Mouse (Mus musculus): Measurements from ENCODE around the gene Ccdc6. TPM values are rescaled to one million over a fixed set of nuclear protein-coding genes. Genes with fewer than 3 reads are reported as not detected.

Gene Ccdc6
- total RNA-seq, 1 experiment = 21.3 TPM

DNA sequence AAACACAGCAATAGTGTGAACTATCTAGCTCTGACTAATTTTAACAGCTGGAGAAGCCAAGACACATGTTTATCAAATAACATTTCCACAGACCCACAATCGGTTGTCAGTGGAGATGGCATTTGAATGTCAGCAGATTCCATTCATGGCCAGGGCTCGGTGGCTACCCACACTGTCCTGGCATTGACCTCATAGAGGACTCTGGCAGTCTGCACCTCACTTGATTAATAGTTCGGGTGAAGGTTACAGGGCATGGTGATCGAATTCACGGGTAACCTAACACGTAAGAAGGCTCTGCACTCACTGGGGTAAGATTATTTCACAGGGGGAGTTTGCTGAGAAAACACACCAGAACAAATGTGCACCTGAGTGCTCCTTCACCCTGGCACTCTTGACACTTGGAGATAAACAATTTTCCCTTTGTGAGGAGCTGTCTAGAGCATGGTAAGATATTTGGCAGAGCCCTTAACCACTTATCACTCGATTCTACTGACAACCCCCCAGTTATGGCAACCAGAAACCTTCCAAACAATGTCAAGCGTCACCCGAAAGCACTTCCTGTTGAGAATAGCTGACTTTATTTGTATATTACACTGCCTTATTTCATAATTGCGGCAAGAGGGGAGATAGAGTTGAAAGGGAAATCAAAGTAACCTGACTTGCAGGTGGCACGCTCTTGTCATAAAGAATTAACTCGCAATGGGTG, 11.5 kb upstream of the Ccdc6 start:
- H3K9me3 ChIP-seq (ENCODE audit: control insufficient read depth, insufficient read depth, low read depth, low read length) = no peaks in the 10 kb centered on the region
- DNase-seq (ENCODE audit: low read depth, low spot score) = no peak
- no peak overlapping the region for H3K4me3 ChIP-seq (ENCODE audit: insufficient read depth in 1 of 2, low read depth in 1 of 2, low read length in 2 of 2, poor library complexity in 1 of 2, severe bottlenecking in 1 of 2)
- H3K9ac ChIP-seq (ENCODE audit: insufficient read depth, low read depth, low read length, poor library complexity, severe bottlenecking) = no peak overlapping the region
- H3K36me3 ChIP-seq (ENCODE audit: control insufficient read depth, insufficient read depth, low read length, poor library complexity, severe bottlenecking) = no peaks in the 10 kb centered on the region
- TF ChIP-seq CHD2 (IDR thresholded peaks at IDR 0.05; ENCODE audit: low read depth, low read length) = no peak
- no peak for TF ChIP-seq ZNF384 (IDR thresholded peaks at IDR 0.05; ENCODE audit: low read depth, low read length)
- TF ChIP-seq ZC3H11A (IDR thresholded peaks at IDR 0.05; ENCODE audit: borderline replicate concordance, low read depth, low read length) = no peak
- TF ChIP-seq HCFC1 (IDR thresholded peaks at IDR 0.05; ENCODE audit: borderline replicate concordance, insufficient read depth, low read length) = no peak
- no peak for TF ChIP-seq MAFK (IDR thresholded peaks at IDR 0.05; ENCODE audit: insufficient read depth, low read depth, low read length)
- no peaks in the 10 kb centered on the region for H3K4me1 ChIP-seq (ENCODE audit: control insufficient read depth in 2 of 2, insufficient read depth in 2 of 2, low read length in 2 of 2, poor library complexity in 1 of 2)
- in situ Hi-C loops (cut with MboI; ENCODE audit: low sequenced_read_pairs in 2 of 2, unreplicated experiment in 2 of 2) = no loop called here
- no peak overlapping the region for H3K27ac ChIP-seq (ENCODE audit: insufficient read depth, low read depth, low read length, poor library complexity, severe bottlenecking)

DNA sequence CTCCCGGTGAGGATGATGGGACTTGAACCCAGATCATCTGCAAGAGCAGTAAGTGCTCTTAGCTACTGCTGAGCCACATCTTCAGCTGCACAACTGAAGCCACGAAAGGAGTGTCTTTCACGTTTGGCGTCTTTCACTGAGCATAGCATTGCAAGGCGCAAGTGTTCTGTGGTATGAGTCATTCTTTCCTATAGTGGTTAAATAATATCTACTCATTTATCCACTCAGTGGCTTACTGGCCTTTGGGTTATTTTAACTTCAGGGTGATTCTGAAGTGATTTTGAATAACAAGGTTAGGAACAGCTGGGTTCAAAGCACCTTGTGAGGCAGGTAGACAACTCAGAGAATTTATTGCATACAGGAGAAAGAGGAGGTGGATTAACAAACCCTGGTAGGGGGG, 8.1 kb upstream of the Ccdc6 start:
- Histone ChIP-seq H3K27ac (ENCODE audit: insufficient read depth, low read depth, low read length, poor library complexity, severe bottlenecking) (no peak overlapping the region), H3K9me3 (ENCODE audit: control insufficient read depth, insufficient read depth, low read depth, low read length) (no peaks in the 10 kb centered on the region), H3K4me1 (ENCODE audit: control insufficient read depth in 2 of 2, insufficient read depth in 2 of 2, low read length in 2 of 2, poor library complexity in 1 of 2) (peaks cover 3 to 6% of the 10 kb centered on the region in 2 experiments; a peak in 3 of 4 replicates), H3K9ac (ENCODE audit: insufficient read depth, low read depth, low read length, poor library complexity, severe bottlenecking) (no peak overlapping the region), H3K36me3 (ENCODE audit: control insufficient read depth, insufficient read depth, low read length, poor library complexity, severe bottlenecking) (no peaks in the 10 kb centered on the region), H3K4me3 (ENCODE audit: insufficient read depth in 1 of 2, low read depth in 1 of 2, low read length in 2 of 2, poor library complexity in 1 of 2, severe bottlenecking in 1 of 2) (no peak overlapping the region)
- no peak for DNase-seq (ENCODE audit: low read depth, low spot score)
- in situ Hi-C loops (cut with MboI; ENCODE audit: low sequenced_read_pairs in 2 of 2, unreplicated experiment in 2 of 2) = no loop called here
- TF ChIP-seq MAFK (IDR thresholded peaks at IDR 0.05; ENCODE audit: insufficient read depth, low read depth, low read length) = no peak
- no peak for TF ChIP-seq CHD2 (IDR thresholded peaks at IDR 0.05; ENCODE audit: low read depth, low read length)
- TF ChIP-seq ZC3H11A (IDR thresholded peaks at IDR 0.05; ENCODE audit: borderline replicate concordance, low read depth, low read length) = no peak
- no peak for TF ChIP-seq HCFC1 (IDR thresholded peaks at IDR 0.05; ENCODE audit: borderline replicate concordance, insufficient read depth, low read length)
- no peak for TF ChIP-seq ZNF384 (IDR thresholded peaks at IDR 0.05; ENCODE audit: low read depth, low read length)

DNA sequence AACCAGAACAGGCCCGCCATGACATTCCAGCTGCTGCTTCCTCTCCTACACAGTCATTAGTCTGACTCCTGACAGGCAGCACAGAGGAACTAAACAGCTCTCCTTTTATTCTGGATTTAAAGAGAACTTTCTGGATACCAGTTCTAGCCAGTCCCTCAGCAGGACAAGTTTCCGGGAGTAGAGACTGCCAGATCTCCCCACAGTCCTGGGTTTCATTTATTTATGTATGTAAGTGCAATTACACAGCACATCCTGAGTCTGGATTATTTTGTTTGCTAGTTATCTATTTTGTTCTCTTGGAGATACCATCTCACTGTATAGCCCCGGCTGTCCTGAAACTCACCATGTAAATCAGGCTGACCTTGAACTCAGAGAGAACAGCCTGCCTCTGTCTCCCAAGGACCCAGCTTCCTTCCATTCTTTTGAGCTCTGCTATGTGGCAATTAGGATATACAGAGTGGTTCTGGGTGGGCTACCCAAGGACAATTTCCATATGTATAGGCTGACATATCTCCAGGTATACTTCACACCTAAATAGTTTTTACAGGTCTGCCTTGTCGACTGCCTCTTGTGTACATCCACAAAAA, 5.0 kb upstream of the Ccdc6 start:
- peaks cover 8 to 11% of the 10 kb centered on the region in 2 experiments; a peak in 3 of 4 replicates for H3K4me1 ChIP-seq (ENCODE audit: control insufficient read depth in 2 of 2, insufficient read depth in 2 of 2, low read length in 2 of 2, poor library complexity in 1 of 2)
- no peaks in the 10 kb centered on the region for H3K9me3 ChIP-seq (ENCODE audit: control insufficient read depth, insufficient read depth, low read depth, low read length)
- no peak overlapping the region for H3K27ac ChIP-seq (ENCODE audit: insufficient read depth, low read depth, low read length, poor library complexity, severe bottlenecking)
- no peaks in the 10 kb centered on the region for H3K36me3 ChIP-seq (ENCODE audit: control insufficient read depth, insufficient read depth, low read length, poor library complexity, severe bottlenecking)
- H3K9ac ChIP-seq (ENCODE audit: insufficient read depth, low read depth, low read length, poor library complexity, severe bottlenecking) = no peak overlapping the region
- DNase-seq (ENCODE audit: low read depth, low spot score) = no peak
- H3K4me3 ChIP-seq (ENCODE audit: insufficient read depth in 1 of 2, low read depth in 1 of 2, low read length in 2 of 2, poor library complexity in 1 of 2, severe bottlenecking in 1 of 2) = no peak overlapping the region
- in situ Hi-C loops (cut with MboI; ENCODE audit: low sequenced_read_pairs in 2 of 2, unreplicated experiment in 2 of 2) = no loop called here
- TF ChIP-seq ZNF384 (IDR thresholded peaks at IDR 0.05; ENCODE audit: low read depth, low read length) (no peak), CHD2 (IDR thresholded peaks at IDR 0.05; ENCODE audit: low read depth, low read length) (no peak), MAFK (IDR thresholded peaks at IDR 0.05; ENCODE audit: insufficient read depth, low read depth, low read length) (no peak), ZC3H11A (IDR thresholded peaks at IDR 0.05; ENCODE audit: borderline replicate concordance, low read depth, low read length) (no peak), HCFC1 (IDR thresholded peaks at IDR 0.05; ENCODE audit: borderline replicate concordance, insufficient read depth, low read length) (no peak)

DNA sequence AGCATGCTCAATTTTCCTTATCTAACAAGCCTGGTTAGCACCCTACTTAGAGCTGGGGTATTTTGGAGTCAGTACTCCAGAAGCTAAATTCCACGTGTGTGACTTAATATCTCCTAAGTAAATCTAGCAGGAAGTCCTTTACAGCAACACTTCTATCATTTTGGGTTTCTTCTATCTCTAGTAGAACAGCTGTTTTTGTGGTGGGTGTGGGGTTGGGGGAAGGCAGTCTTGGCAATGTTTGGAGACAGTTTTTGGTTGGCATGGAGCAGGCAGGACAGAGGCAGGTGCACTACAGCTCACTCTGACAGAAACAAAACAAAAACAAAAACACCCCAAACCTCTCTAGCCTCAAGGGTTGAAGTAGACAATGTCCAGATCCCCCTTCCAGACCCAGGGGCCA, 3.1 kb upstream of the Ccdc6 start:
- no peak overlapping the region for H3K4me3 ChIP-seq (ENCODE audit: insufficient read depth in 1 of 2, low read depth in 1 of 2, low read length in 2 of 2, poor library complexity in 1 of 2, severe bottlenecking in 1 of 2)
- peaks cover 10 to 15% of the 10 kb centered on the region in 2 experiments; a peak in 3 of 4 replicates for H3K4me1 ChIP-seq (ENCODE audit: control insufficient read depth in 2 of 2, insufficient read depth in 2 of 2, low read length in 2 of 2, poor library complexity in 1 of 2)
- no peak overlapping the region for H3K9ac ChIP-seq (ENCODE audit: insufficient read depth, low read depth, low read length, poor library complexity, severe bottlenecking)
- H3K9me3 ChIP-seq (ENCODE audit: control insufficient read depth, insufficient read depth, low read depth, low read length) = no peaks in the 10 kb centered on the region
- in situ Hi-C loops (cut with MboI; ENCODE audit: low sequenced_read_pairs in 2 of 2, unreplicated experiment in 2 of 2) = no loop called here
- H3K36me3 ChIP-seq (ENCODE audit: control insufficient read depth, insufficient read depth, low read length, poor library complexity, severe bottlenecking) = no peaks in the 10 kb centered on the region
- TF ChIP-seq MAFK (IDR thresholded peaks at IDR 0.05; ENCODE audit: insufficient read depth, low read depth, low read length) (no peak), HCFC1 (IDR thresholded peaks at IDR 0.05; ENCODE audit: borderline replicate concordance, insufficient read depth, low read length) (no peak), ZC3H11A (IDR thresholded peaks at IDR 0.05; ENCODE audit: borderline replicate concordance, low read depth, low read length) (no peak), ZNF384 (IDR thresholded peaks at IDR 0.05; ENCODE audit: low read depth, low read length) (no peak), CHD2 (IDR thresholded peaks at IDR 0.05; ENCODE audit: low read depth, low read length) (no peak)
- DNase-seq (ENCODE audit: low read depth, low spot score) = no peak
- no peak overlapping the region for H3K27ac ChIP-seq (ENCODE audit: insufficient read depth, low read depth, low read length, poor library complexity, severe bottlenecking)
